Mouse (Mus musculus) thymus, postnatal 4 days (tissue): ENCODE measurements at regions not wholly inside any gene's neighbourhood (a gene's known extent, or its start where the extent isn't known, plus 50 kb on each side); places are given as distances from the start of the nearest gene placed in this dataset.
"Not testable (repeated sequence)": the region's sequence is repeated elsewhere in the genome, so short reads cannot be mapped to it uniquely, and the experiment has no call there.

ENCODE experiments used
- DNase-seq: peaks from one replicate; pipeline ENCODE4 v3.0.0; 2021

DNA sequence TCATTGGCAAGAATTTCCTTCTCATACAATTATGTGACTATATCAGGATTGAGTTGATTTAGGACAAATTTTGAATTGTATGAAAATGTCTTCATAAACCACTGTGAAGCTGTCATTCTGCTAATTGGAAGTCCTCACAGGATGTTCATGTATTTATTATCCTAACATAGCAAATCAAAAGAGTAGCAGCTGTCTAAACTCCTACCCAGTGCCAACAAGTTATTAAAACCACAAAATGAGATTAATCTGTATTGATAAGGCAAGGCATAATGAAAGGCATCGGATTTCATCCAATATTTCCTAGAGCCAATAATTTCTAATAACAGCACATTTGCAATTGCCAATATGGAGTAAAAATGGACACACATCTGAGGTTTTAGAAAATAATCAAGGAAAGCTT lies 217.6 kb upstream of the Tmprss15 start:
- DNase-seq = no peak

DNA sequence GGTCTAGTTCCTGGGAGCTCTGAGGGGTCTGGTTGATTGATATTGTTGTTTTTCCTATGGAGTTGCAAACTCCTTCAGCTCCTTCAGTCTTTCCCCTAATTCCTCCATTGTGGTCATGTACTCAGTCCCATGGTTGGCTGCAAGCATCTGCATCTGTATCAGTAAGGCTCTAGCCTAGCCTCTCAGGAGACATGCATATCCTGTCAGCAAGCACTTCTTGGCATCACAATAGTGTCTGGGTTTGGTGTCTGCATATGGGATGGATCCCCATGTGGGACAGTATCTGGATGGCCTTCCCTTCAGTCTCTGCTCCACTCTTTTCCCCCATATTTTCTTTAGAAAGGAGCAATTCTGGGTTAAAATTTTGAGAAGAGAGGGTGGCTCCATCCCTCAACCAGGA lies 205.7 kb upstream of the Tmprss15 start:
- DNase-seq = not testable (repeated sequence)

DNA sequence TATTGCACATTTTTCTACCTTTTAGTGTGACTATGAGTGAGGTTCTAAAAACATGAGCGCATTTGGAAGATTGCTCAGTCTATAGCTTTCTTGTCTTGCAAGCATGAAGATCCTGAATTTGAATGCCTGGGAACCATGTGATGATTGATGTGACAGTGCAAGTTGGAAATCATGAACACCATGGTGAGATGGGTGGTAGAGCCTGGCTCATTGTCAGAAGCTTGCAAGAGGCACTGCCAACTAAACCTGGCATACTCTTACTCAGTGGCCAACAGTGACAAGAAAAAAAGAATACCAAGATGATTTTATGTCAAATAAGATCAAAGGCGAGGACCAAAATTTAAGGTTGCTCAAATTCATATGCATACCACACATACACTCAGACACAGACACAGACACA lies 188.1 kb upstream of the Tmprss15 start:
- no peak for DNase-seq

- DNase-seq = no peak
These were observed 165.6 kb upstream of the Tmprss15 start for GRCm38 (mm10) chr16:79256525-79256924.

GRCm38 (mm10) chr16:79256084-79256483 lies 165.2 kb upstream of the Tmprss15 start:
- DNase-seq = no peak

DNA sequence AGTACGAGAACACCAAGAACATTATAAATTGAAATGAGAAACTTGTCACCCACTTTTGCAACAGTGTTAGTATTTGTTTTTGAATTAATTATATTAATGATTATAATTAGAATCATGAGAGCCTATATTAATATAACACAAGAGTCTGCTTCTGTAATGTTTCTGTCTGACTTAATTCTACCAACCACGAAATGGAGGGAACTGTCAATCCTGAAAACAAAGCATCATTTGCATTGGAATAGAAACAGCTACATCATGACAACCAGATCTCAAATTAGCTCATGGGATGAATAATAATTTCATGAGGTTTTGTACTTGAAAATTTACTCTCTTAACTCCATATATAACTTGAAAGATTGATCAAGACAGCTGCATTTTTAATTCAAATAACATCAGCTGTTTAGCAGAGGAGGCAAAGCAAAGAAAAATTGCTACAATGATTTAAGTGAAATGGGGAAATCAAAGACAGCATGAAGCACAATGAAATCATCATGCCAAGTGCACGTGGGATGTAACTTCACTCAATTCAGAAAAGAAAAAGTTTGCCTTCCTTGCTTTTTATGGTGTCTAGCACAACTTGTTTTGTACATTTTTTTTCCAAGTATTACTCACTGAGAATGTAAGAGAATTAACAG lies 150.1 kb upstream of the Tmprss15 start:
- DNase-seq = no peak

DNA sequence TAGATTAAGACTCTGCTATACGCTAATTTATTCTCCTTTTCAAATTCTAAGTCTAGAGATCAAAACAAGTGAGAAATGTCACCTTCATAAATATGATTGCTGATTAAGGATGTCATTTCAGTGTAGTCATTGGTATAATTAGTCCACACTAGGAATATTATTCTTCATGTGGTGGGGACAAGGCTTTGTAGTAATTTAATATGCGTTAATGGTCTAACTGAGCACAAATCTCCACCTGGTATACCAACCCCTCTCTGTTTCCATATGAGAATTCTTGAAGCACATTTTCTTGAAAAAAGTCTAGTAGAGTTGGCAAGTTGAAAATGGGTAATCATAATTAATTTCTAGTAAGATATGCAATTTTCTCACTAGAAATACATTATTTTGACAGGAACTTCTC lies 149.3 kb upstream of the Tmprss15 start:
- DNase-seq = no peak

- no peak for DNase-seq
These were observed 100.3 kb upstream of the Tmprss15 start for GRCm38 (mm10) chr16:79191196-79191595.

- no peak for DNase-seq
These were observed 95.6 kb upstream of the Tmprss15 start for GRCm38 (mm10) chr16:79186471-79186870.

GRCm38 (mm10) chr16:79182474-79182873 lies 91.6 kb upstream of the Tmprss15 start:
- no peak for DNase-seq

DNA sequence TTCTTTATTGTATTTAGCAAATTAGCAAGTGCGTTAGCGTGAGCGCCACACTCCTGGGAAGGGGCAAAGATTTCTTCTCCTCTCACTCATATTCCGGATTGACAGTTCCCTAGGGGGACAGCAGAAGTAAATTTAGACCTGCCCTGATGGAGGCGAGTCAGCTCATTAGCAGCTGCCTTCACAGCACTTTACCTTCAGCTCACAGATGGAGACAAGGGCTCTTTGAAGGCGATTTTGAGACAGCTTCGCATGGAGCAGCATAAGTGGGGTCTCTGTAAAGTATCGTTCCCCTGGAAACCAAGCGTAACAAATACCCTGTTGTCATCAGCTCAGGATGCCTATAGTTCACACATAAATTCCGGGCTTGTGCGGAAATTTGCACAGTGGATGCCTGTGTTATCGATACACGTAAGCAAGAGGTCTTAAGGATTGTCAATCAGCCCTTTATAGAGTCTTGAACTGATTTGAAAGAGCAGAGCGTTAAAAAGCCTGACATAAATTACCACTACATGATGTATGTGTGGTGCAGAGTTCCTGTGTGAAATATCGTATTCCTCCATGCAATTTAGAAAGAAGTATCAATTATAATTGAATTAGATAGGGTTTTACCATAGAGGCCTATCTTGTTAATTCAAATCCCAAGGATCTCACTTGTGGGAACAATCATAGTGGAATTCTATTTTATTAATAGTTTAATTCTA lies 86.6 kb upstream of the Tmprss15 start:
- DNase-seq = no peak

DNA sequence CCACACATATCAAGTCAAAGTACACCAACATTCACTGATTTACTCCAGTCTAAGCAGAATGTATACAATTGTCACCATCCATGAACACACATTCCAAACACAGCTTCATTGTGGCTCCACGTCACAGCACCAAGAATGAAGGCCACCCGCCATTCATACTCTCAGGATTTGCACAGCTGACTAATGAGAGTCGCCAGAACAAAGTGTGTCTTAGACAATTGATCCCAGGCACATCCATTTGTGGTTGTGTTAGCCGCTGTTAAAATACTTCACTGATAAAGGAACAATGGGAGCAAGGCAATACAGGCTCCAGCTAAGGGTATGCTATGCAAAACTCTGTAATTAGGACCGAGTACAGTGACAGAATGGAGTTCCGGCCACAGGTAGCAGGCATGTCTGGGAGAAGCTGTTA lies 85.9 kb upstream of the Tmprss15 start:
- DNase-seq = no peak

DNA sequence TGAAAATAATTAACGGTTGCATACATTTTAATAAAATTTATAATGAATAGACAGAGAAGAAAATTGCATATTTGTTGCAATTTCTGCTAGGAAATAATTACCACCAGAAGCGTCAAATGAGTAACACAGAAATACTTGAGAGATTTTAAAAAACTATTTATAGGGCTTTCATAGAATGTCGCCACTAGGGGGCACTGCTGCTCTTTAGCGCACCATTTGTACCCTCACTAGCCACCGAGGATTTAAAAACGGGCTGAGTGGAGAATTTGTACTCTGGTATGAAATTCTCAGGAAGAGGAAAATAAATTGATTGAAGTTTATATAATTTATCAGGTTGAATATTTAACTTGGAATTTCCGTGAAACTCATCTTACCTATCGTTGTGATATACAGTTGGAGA lies 77.3 kb upstream of the Tmprss15 start:
- DNase-seq = peak; percentile 60

DNA sequence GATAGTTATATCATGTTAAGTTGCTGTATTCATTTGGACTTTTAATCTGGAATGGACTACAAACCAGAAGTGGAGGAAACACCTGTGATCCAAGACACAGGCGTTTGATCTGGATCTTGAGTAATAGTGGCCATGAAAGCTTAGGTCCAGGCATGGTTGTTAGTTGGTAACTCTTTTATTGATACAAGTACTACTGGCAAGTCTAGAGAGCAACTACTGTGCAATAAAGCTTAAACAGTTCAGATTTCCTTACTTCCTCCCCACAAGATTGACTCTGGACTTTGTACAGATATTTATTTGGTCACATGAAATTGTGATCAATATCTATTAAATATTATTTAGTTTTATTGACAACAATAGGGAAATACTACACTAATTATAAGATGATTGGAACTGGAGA lies 51.9 kb upstream of the Tmprss15 start:
- DNase-seq = no peak
